Mouse (Mus musculus) G1E-ER4 (cell line): ENCODE measurements around the gene Reg3a. TPM values are rescaled to one million over a fixed set of nuclear protein-coding genes. Genes with fewer than 3 reads are reported as not detected.
"Not testable (repeated sequence)": the region's sequence is repeated elsewhere in the genome, so short reads cannot be mapped to it uniquely, and the experiment has no call there.

Experiments
- GATA1 ChIP-seq: IDR thresholded peaks from one replicate; pipeline ENCODE4 v1.8.0; 2012; ENCODE audit warnings: low read length, inconsistent platforms
- polyA plus RNA-seq: library from polyadenylated mRNA; stranded (reverse); fragments of >175 nt; gene quantifications from 2 replicates; pipeline ENCODE4 v1.2.3, GENCODE M21; 2012

Reg3a gene
- not detected in 2 replicates for polyA plus RNA-seq

- TF ChIP-seq GATA1, result no peak
Measured at GRCm38 (mm10) chr6:78380409-78380808, at the start of gene Reg3a. Reg3a (plus strand) TSS chr6:78380709.

DNA sequence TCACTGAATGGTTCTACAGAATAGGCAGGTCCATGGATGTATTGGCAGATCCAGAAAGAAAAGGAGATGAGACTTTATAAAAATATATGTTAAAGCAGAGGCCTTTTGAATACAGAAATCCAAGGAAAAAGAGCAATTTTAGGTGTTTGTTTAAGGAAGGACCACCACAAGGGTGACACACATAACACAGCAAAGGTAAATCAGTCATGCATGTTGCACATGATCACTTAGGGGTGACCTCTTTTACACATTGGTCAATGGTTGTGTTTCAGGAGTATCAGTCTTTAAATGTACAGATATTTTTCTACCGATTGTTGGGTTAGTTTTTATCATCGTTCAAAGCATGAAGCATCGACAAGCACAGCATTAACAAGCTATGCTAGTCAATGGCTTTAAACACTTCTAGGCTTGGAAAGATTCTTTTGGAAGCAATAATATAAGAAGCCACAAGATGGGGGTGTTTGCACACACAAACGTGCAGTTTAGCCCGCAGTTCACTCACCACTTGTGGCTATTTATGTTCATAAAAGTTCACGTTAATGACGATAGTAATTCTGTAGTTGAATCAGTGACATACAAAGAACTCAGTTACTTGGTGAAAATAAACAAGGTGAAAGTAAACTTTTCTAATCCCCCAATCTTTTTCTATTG is 48.5 kb upstream of the Reg3a start:
- TF ChIP-seq GATA1, result no peak

GRCm38 (mm10) chr6:78340296-78340695 is 40.2 kb upstream of the Reg3a start:
- TF ChIP-seq GATA1, result no peak

- no peak for TF ChIP-seq GATA1
Measured at GRCm38 (mm10) chr6:78341689-78342088, 38.8 kb upstream of the Reg3a start.

DNA sequence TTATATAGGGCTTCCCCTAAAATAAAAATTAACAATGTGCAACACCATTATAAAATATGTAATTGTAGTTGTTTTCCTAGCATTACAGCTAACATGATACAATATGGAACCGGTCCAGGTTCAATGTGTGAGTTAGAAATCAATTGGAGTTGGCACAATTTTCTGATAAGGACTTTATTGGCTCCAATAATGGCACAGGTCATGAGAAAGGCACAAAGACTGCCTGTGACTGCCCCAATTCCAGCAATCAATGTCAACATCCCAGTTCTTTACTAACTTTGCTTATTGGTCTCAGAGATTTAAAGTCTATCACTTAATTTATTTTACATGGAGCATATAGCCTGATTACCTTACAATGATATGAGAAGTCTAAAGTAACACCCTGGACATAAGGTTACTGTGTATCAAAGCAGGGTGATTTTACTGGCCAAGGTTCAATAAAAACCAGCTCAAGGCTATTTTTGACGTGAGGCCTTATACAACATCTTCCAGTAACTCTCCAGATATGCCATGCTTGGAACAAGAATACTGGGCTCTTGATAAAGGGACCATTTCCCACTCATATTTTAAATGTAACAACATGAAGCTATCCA is 18.4 kb upstream of the Reg3a start:
- no peak for TF ChIP-seq GATA1

DNA sequence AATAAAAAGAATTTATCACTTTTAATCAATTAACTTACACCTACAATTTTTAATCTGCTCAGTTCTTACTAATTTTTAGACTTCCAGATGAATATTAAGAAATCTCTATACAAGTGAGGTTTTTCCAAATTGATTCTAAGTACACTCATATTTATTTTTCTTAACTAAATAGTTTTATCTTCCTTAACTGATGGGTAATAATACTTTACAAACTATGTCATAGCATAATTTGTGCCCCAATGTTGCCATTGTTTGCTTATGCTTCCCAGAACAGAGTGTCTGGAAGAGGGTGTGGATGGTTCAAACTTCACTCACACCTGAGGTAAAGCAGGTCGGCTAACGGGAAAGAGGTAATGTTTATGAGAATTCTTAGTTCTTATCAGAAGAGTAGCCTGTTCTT is 10.2 kb upstream of the Reg3a start, which contains the start of gene Reg3b:
Gene Reg3b, plus strand, starts transcription at position 301 of the 400 bp plus-strand sequence.
- no peak for TF ChIP-seq GATA1

DNA sequence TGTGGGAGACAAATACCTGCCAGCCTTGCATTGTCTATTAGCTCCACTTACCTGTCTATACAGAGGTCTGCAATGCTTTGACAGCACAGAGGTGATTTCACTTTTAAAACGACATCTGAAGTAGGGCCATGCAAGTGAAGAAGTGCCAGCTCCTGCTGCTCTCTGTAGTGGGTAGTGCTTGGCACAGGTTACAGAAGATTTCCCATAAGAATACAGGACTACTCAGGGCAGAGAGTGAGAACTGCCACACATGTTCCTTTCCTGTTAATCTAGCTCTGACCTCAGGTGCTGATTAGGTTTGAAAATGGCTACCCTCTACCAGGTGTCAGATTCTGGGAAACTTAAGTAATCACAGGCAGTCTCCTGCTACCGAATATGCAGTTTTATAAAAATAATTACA is 1.7 kb upstream of the Reg3a start, which contains the start of gene Reg3d:
Gene Reg3d, minus strand, starts transcription at position 101 of the 400 bp plus-strand sequence.
- no peak for TF ChIP-seq GATA1

DNA sequence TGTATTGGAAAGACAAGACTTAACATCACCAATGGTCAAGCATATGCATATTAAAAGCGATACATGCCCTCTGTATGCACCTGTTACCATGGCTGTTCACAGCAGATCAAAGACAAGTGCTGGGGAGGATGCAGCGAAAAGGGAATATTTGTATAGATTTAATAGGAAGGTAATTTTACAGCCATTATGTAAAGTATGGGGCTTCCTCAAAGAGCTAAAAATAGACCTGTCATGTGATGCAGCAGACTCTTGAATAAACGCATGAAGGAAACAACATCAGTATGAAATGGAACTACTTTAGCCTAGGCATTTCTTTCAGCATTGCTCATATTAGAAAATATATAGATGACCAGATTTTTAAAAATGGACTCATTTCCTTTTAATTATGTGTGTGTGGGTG is 5.1 kb downstream of the Reg3a start:
- TF ChIP-seq GATA1, result no peak

- not testable (repeated sequence) for TF ChIP-seq GATA1
Measured at GRCm38 (mm10) chr6:78395323-78395722, 14.8 kb downstream of the Reg3a start, which contains the start of gene Reg2. Reg2 (plus strand) TSS chr6:78395623.

DNA sequence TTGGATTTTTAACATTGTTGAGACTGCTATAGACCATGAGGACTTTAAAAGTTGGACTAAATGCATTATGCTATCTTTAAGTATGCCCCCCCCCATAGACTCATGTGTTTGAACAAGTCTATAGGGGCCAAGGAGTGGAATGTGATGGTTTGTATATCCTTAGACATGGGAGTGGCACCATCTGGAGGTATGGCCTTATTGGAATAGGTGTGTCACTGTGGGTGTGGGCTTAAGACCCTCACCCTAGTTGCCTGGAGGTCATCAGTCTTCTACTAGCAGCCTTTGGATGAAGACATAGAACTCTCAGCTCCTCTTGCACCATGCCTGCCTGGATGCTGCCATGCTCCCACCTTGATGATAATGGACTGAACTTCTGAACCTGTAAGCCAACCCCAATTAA is 41.9 kb downstream of the Reg3a start, which contains the start of gene Reg1:
Gene Reg1, plus strand, starts transcription at position 301 of the 400 bp plus-strand sequence.
- not testable (repeated sequence) for TF ChIP-seq GATA1

GRCm38 (mm10) chr6:78425497-78425896 is 45.0 kb downstream of the Reg3a start:
- no peak for TF ChIP-seq GATA1

Other genes with a start within 250 kb of the Reg3a start
- gene Reg3b, start 10.1 kb upstream of the Reg3a start, polyA plus RNA-seq, result not detected in 2 replicates
- not detected in 2 replicates for gene Reg3d, start 1.8 kb upstream of the Reg3a start, polyA plus RNA-seq
- gene Reg2, start 14.9 kb downstream of the Reg3a start, polyA plus RNA-seq, result not detected in 2 replicates
- not detected in 2 replicates for gene Reg1, start 42.0 kb downstream of the Reg3a start, polyA plus RNA-seq
- gene Reg3g, start 88.2 kb downstream of the Reg3a start, polyA plus RNA-seq, result not detected in 2 replicates